Mouse (Mus musculus) CH12.LX (cell line): ENCODE results near the gene Sestd1. TPM values are rescaled to one million over a fixed set of nuclear protein-coding genes. Genes with fewer than 3 reads are reported as not detected.

Experiments used
- DNase-seq: peaks from one replicate; pipeline ENCODE4 v3.0.0-alpha.2; 2013; ENCODE audit errors: extremely low read depth
- H3K27ac ChIP-seq: 2 replicates; pipeline ENCODE4 v1.5.1; 2012; ENCODE audit warnings: low read depth, mild to moderate bottlenecking, control low read depth, moderate library complexity; ENCODE audit not compliant: insufficient read depth
- H3K27me3 ChIP-seq: replicated peaks from 2 replicates; pipeline ENCODE3; 2012; ENCODE audit warnings: inconsistent platforms
- H3K36me3 ChIP-seq, 2 experiments: replicated peaks in 1 of 2; 2 replicates each; pipeline versions ENCODE3 to v1.6.1; 2012; ENCODE audit warnings: inconsistent platforms in 1 of 2, low read length in 1 of 2, mild to moderate bottlenecking in 1 of 2, mixed read lengths in 1 of 2, moderate library complexity in 1 of 2; ENCODE audit not compliant: control insufficient read depth in 1 of 2, insufficient read depth in 1 of 2
- H3K4me1 ChIP-seq, 2 experiments: 2 replicates each; pipeline ENCODE4 v1.6.1; 2012; ENCODE audit warnings: inconsistent platforms in 1 of 2, moderate library complexity in 1 of 2; ENCODE audit not compliant: insufficient read depth in 2 of 2, control insufficient read depth in 1 of 2
- H3K4me2 ChIP-seq: 2 replicates; pipeline ENCODE4 v1.6.1; 2012; ENCODE audit warnings: low read depth, mild to moderate bottlenecking, control low read depth; ENCODE audit not compliant: poor library complexity, insufficient read depth, severe bottlenecking
- H3K4me3 ChIP-seq, 3 experiments: fragments of 150-350 bp in 1 of 3; sonication (generic) in 1 of 3; replicated peaks in 1 of 3; 2 replicates each; pipeline versions ENCODE3 to v1.5.1; 2011 to 2012; ENCODE audit warnings: low read depth in 2 of 3, low read length in 2 of 3, mild to moderate bottlenecking in 2 of 3, moderate library complexity in 2 of 3, control low read depth in 1 of 3, improper control_type of control experiment in 1 of 3, inconsistent platforms in 1 of 3, mixed read lengths in 1 of 3; ENCODE audit not compliant: poor library complexity in 1 of 3
- H3K79me2 ChIP-seq: replicated peaks from 2 replicates; pipeline ENCODE4 v1.6.1; 2012; ENCODE audit warnings: mild to moderate bottlenecking, moderate library complexity; ENCODE audit not compliant: control insufficient read depth, poor library complexity, insufficient read depth, severe bottlenecking; ENCODE audit errors: extremely low read depth
- H3K9ac ChIP-seq: 2 replicates; pipeline ENCODE4 v1.6.1; 2012; ENCODE audit warnings: low read depth, mild to moderate bottlenecking, control low read depth, moderate library complexity; ENCODE audit not compliant: insufficient read depth
- H3K9me3 ChIP-seq: replicated peaks from 2 replicates; pipeline ENCODE3; 2012; ENCODE audit warnings: low read length, inconsistent platforms, mixed read lengths
- BHLHE40 ChIP-seq: IDR thresholded peaks from 2 replicates; pipeline ENCODE4 v1.6.1; 2011; ENCODE audit warnings: mild to moderate bottlenecking, low read depth, low read length, improper control_type of control experiment
- CTCF ChIP-seq, 2 experiments: IDR thresholded peaks in 1 of 2; conservative IDR thresholded peaks in 1 of 2; 2 replicates each; pipeline ENCODE4 v1.5.1; 2011 to 2012; ENCODE audit warnings: low read depth in 2 of 2, low read length in 2 of 2, improper control_type of control experiment in 1 of 2, inconsistent platforms in 1 of 2, mild to moderate bottlenecking in 1 of 2, moderate library complexity in 1 of 2
- E2F4 ChIP-seq: IDR thresholded peaks from 2 replicates; pipeline ENCODE4 v1.6.1; 2011; ENCODE audit warnings: low read depth, low read length, improper control_type of control experiment; ENCODE audit not compliant: insufficient replicate concordance
- GABPA ChIP-seq: IDR thresholded peaks from 2 replicates; pipeline ENCODE4 v1.6.1; 2012; ENCODE audit warnings: low read depth, low read length, improper control_type of control experiment, inconsistent platforms; ENCODE audit not compliant: insufficient replicate concordance
- HCFC1 ChIP-seq: IDR thresholded peaks from 2 replicates; pipeline ENCODE4 v1.6.1; 2012; ENCODE audit warnings: low read depth, mild to moderate bottlenecking, inconsistent platforms, low read length, improper control_type of control experiment
- IRF4 ChIP-seq: IDR thresholded peaks from 2 replicates; pipeline ENCODE4 v1.6.1; 2014; ENCODE audit warnings: low read depth, mild to moderate bottlenecking, inconsistent platforms, low read length, improper control_type of control experiment
- MAZ ChIP-seq: IDR thresholded peaks from 2 replicates; pipeline ENCODE4 v1.6.1; 2012; ENCODE audit warnings: low read depth, mild to moderate bottlenecking, inconsistent platforms, low read length, improper control_type of control experiment, moderate library complexity
- MXI1 ChIP-seq: IDR thresholded peaks from 2 replicates; pipeline ENCODE4 v1.6.1; 2011; ENCODE audit warnings: mild to moderate bottlenecking, low read depth, low read length, improper control_type of control experiment
- NRF1 ChIP-seq: IDR thresholded peaks from 2 replicates; pipeline ENCODE4 v1.6.1; 2014; ENCODE audit warnings: low read depth, mild to moderate bottlenecking, inconsistent platforms, low read length, improper control_type of control experiment, moderate library complexity
- PAX5 ChIP-seq: IDR thresholded peaks from 2 replicates; pipeline ENCODE4 v1.6.1; 2012; ENCODE audit warnings: low read length, inconsistent platforms, mixed read lengths
- POLR2A ChIP-seq: IDR thresholded peaks from 2 replicates; pipeline ENCODE4 v1.6.1; 2011; ENCODE audit warnings: low read depth, mild to moderate bottlenecking, improper control_type of control experiment, low read length
- RAD21 ChIP-seq: IDR thresholded peaks from 2 replicates; pipeline ENCODE4 v1.6.1; 2011; ENCODE audit warnings: low read depth, mild to moderate bottlenecking, low read length, improper control_type of control experiment, moderate library complexity
- SIN3A ChIP-seq: IDR thresholded peaks from 2 replicates; pipeline ENCODE4 v1.6.1; 2012; ENCODE audit warnings: low read length, improper control_type of control experiment, inconsistent platforms
- SMC3 ChIP-seq: IDR thresholded peaks from 2 replicates; pipeline ENCODE4 v1.6.1; 2011; ENCODE audit warnings: low read depth, low read length, improper control_type of control experiment
- USF1 ChIP-seq: IDR thresholded peaks from 2 replicates; pipeline ENCODE4 v1.6.1; 2014; ENCODE audit warnings: low read depth, mild to moderate bottlenecking, inconsistent platforms, low read length, improper control_type of control experiment
- ZKSCAN1 ChIP-seq: IDR thresholded peaks from 2 replicates; pipeline ENCODE4 v1.6.1; 2012; ENCODE audit warnings: low read depth, inconsistent platforms, low read length, improper control_type of control experiment, borderline replicate concordance
- ZMIZ1 ChIP-seq: IDR thresholded peaks from 2 replicates; pipeline ENCODE4 v1.6.1; 2012; ENCODE audit warnings: low read depth, mild to moderate bottlenecking, inconsistent platforms, low read length, improper control_type of control experiment
- ZNF384 ChIP-seq: IDR thresholded peaks from 2 replicates; pipeline ENCODE4 v1.6.1; 2012; ENCODE audit warnings: low read depth, low read length, improper control_type of control experiment, inconsistent platforms
- dilution Hi-C: fragments of 300-500 bp; cut with MboI; formaldehyde crosslinking; loops from 2 replicates; pipeline ENCODE4 v1.14.3; 2020; ENCODE audit warnings: low sequenced_read_pairs; ENCODE audit not compliant: extremely low pct_unique_long_range_greater_than_20kb, extremely low pct_ligation_motif_present
- in situ Hi-C: fragments of 300-500 bp; cut with MboI; formaldehyde crosslinking; loops from 3 replicates; pipeline ENCODE4 v1.14.3; 2019; ENCODE audit warnings: low sequenced_read_pairs, low pct_ligation_motif_present, low pct_unique_long_range_greater_than_20kb, mixed read lengths
- polyA plus RNA-seq: library from polyadenylated mRNA; unstranded; fragments of >175 nt; gene quantifications from 2 replicates; pipeline ENCODE4 v1.2.1, GENCODE M21; 2012; ENCODE audit warnings: low read depth; ENCODE audit not compliant: insufficient read length
- total RNA-seq, 2 experiments: library from RNA; depleted of rRNA; stranded (reverse); fragments of 300-350 nt in 1 of 2; fragments of >200 nt in 1 of 2; gene quantifications; 2 replicates each; pipeline ENCODE4 v1.2.3; 2012 to 2014

Sestd1 gene
- total and polyA plus RNA-seq, 3 experiments = not detected

GRCm38 (mm10) chr2:77203916-77204315 lies 76.5 kb downstream of the Sestd1 start:
- TF ChIP-seq CTCF (conservative IDR thresholded peaks at IDR 0.05 in 1 of 2, IDR thresholded peaks at IDR 0.05 in 1 of 2; ENCODE audit: low read depth in 2 of 2, low read length in 2 of 2) (peak in 1 of 2 experiments; percentile 21; a peak in 1 of 4 replicates), SMC3 (no peak), GABPA (no peak), BHLHE40 (no peak)
- no peak overlapping the region for H3K4me2 ChIP-seq
- H3K27me3 ChIP-seq = no peaks in the 10 kb centered on the region
- H3K27ac ChIP-seq = no peak overlapping the region
- peaks cover 52% of the 10 kb centered on the region for H3K9me3 ChIP-seq
- in situ Hi-C loops = no loop called here
- no peaks in the 10 kb centered on the region for H3K4me1 ChIP-seq
- no peak overlapping the region for H3K9ac ChIP-seq
- H3K79me2 ChIP-seq = no peaks in the 10 kb centered on the region
- no peak overlapping the region for H3K4me3 ChIP-seq
- H3K36me3 ChIP-seq = no peaks in the 10 kb centered on the region
- DNase-seq = no peak
- dilution Hi-C loops = no loop called here

- no peak overlapping the region for H3K27ac ChIP-seq
These were observed 78.5 kb downstream of the Sestd1 start for GRCm38 (mm10) chr2:77201900-77202299.

GRCm38 (mm10) chr2:77200958-77201614 lies 79.3 kb downstream of the Sestd1 start:
- no peak for DNase-seq
- dilution Hi-C loops = no loop called here
- H3K4me1 ChIP-seq = no peaks in the 10 kb centered on the region
- H3K27me3 ChIP-seq = no peaks in the 10 kb centered on the region
- H3K9ac ChIP-seq = no peak overlapping the region
- H3K9me3 ChIP-seq = peaks cover 54% of the 10 kb centered on the region
- H3K79me2 ChIP-seq = no peaks in the 10 kb centered on the region
- no peak overlapping the region for H3K4me3 ChIP-seq
- no peak overlapping the region for H3K4me2 ChIP-seq
- H3K27ac ChIP-seq = no peak overlapping the region
- in situ Hi-C loops = no loop called here
- H3K36me3 ChIP-seq = no peaks in the 10 kb centered on the region
- TF ChIP-seq ZMIZ1 = no peak
- TF ChIP-seq RAD21 = no peak
- no peak for TF ChIP-seq IRF4
- TF ChIP-seq NRF1 = no peak
- no peak for TF ChIP-seq POLR2A
- TF ChIP-seq E2F4 = no peak
- TF ChIP-seq USF1 = no peak

More at GRCm38 (mm10) chr2:77201900-77202299, 78.5 kb downstream of the Sestd1 start:
- Histone ChIP-seq H3K4me2 (no peak overlapping the region), H3K27me3 (no peaks in the 10 kb centered on the region), H3K4me1 (no peaks in the 10 kb centered on the region), H3K9ac (no peak overlapping the region), H3K36me3 (no peaks in the 10 kb centered on the region), H3K4me3 (no peak overlapping the region), H3K9me3 (peaks cover 55% of the 10 kb centered on the region), H3K79me2 (no peaks in the 10 kb centered on the region)
- TF ChIP-seq USF1 (no peak), MAZ (no peak), POLR2A (no peak), IRF4 (no peak), MXI1 (no peak), GABPA (no peak), ZKSCAN1 (no peak), ZNF384 (no peak), PAX5 (no peak), SIN3A (no peak), HCFC1 (no peak)
- dilution Hi-C loops = no loop called here
- in situ Hi-C loops = no loop called here
- DNase-seq = no peak
